Mouse (Mus musculus) liver, adult 2 months (tissue): Measurements from ENCODE around the gene Mrps27. TPM values are rescaled to one million over a fixed set of nuclear protein-coding genes. Genes with fewer than 3 reads are reported as not detected.

Experiments
- DNase-seq: peaks from one replicate; pipeline ENCODE4 v3.0.0-alpha.2; 2011; ENCODE audit warnings: low read depth, low spot score; ENCODE audit errors: extremely low read depth
- H3K27ac ChIP-seq: fragments of 200-500 bp; replicated peaks from 2 replicates; pipeline ENCODE4 v1.5.1; 2012; ENCODE audit warnings: low read depth, mild to moderate bottlenecking, control low read depth, inconsistent platforms, low read length; ENCODE audit not compliant: insufficient read depth
- H3K27me3 ChIP-seq: fragments of 200-500 bp; 2 replicates; pipeline ENCODE4 v1.6.1; 2012; ENCODE audit warnings: mild to moderate bottlenecking, moderate library complexity, low read length, inconsistent platforms; ENCODE audit not compliant: control insufficient read depth, insufficient read depth
- H3K36me3 ChIP-seq: fragments of 200-500 bp; 2 replicates; pipeline ENCODE4 v1.6.1; 2012; ENCODE audit warnings: low read length, inconsistent platforms; ENCODE audit not compliant: control insufficient read depth, insufficient read depth
- H3K4me1 ChIP-seq: fragments of 200-500 bp; 2 replicates; pipeline ENCODE4 v1.6.1; 2011; ENCODE audit warnings: low read length; ENCODE audit not compliant: control insufficient read depth, insufficient read depth
- H3K4me3 ChIP-seq: fragments of 200-500 bp; 2 replicates; pipeline ENCODE4 v1.5.1; 2011; ENCODE audit warnings: low read depth, mild to moderate bottlenecking, control low read depth, low read length, moderate library complexity; ENCODE audit not compliant: insufficient read depth
- H3K79me2 ChIP-seq: fragments of 200-500 bp; 2 replicates; pipeline ENCODE4 v1.6.1; 2012; ENCODE audit warnings: inconsistent platforms, mild to moderate bottlenecking, low read length, moderate library complexity; ENCODE audit not compliant: control insufficient read depth, insufficient read depth
- H3K9ac ChIP-seq: fragments of 200-500 bp; 2 replicates; pipeline ENCODE4 v1.6.1; 2012; ENCODE audit warnings: low read depth, mild to moderate bottlenecking, control low read depth, inconsistent platforms, low read length
- CTCF ChIP-seq: fragments of 200-500 bp; IDR thresholded peaks from 2 replicates; pipeline ENCODE4 v1.5.1; 2011; ENCODE audit warnings: low read depth, low read length, control low read depth
- POLR2A ChIP-seq: fragments of 200-500 bp; IDR thresholded peaks from 2 replicates; pipeline ENCODE4 v1.6.1; 2011; ENCODE audit warnings: low read length, control low read depth; ENCODE audit not compliant: insufficient read depth; ENCODE audit errors: extremely low read depth
- WGBS: fragments of 180-500 bp; shearing (Covaris S2); methylation state at CpG from one replicate; pipeline ENCODE4 v1.1.7; 2018; 5-methylcytosine and 5-hydroxymethylcytosine counted together
- polyA plus RNA-seq: library from polyadenylated mRNA; depleted of rRNA; stranded (reverse); fragments of >200 nt; gene quantifications from 2 replicates; pipeline ENCODE4 v1.2.3, GENCODE M21; 2012
- total RNA-seq: library from RNA; depleted of rRNA; stranded (reverse); fragments of >200 nt; gene quantifications from 2 replicates; pipeline ENCODE4 v1.2.3, GENCODE M21; 2014

Mrps27 gene
- total and polyA plus RNA-seq, 2 experiments = 19.3 to 24.1 TPM

GRCm38 (mm10) chr13:99352758-99353489 lies 8.3 kb downstream of the Mrps27 start:
- TF ChIP-seq POLR2A (0 out of 2 replicates have a peak, but pooled peaks have one; percentile 45), CTCF (peak; percentile 100)
- no peaks in the 10 kb centered on the region; the same call in 1 of the 2 replicates for H3K79me2 ChIP-seq
- H3K27me3 ChIP-seq = no peaks in the 10 kb centered on the region
- H3K4me3 ChIP-seq = peak overlapping the region; percentile 44
- no peak overlapping the region for H3K9ac ChIP-seq
- H3K36me3 ChIP-seq = no peaks in the 10 kb centered on the region
- peaks cover 2% of the 10 kb centered on the region; the same call in 1 of the 2 replicates for H3K4me1 ChIP-seq
- 11% methylated on average over 28 of the region's 28 CpGs for WGBS
- DNase-seq = peak; percentile 96
- H3K27ac ChIP-seq = peak overlapping the region; percentile 84; the same call in 1 of the 2 replicates

GRCm38 (mm10) chr13:99353490-99353851 lies 8.9 kb downstream of the Mrps27 start:
- no peak for DNase-seq
- Histone ChIP-seq H3K36me3 (no peaks in the 10 kb centered on the region), H3K27ac (peak overlapping the region; percentile 84), H3K9ac (peak overlapping the region; percentile 57), H3K27me3 (no peaks in the 10 kb centered on the region), H3K4me3 (peak overlapping the region; percentile 44), H3K4me1 (peaks cover 2% of the 10 kb centered on the region; the same call in 1 of the 2 replicates), H3K79me2 (no peaks in the 10 kb centered on the region; the same call in 1 of the 2 replicates)
- TF ChIP-seq POLR2A (no peak), CTCF (no peak)
- WGBS = 7% methylated on average over 7 of the region's 7 CpGs

- Histone ChIP-seq H3K9ac (no peak overlapping the region), H3K4me3 (no peak overlapping the region), H3K27me3 (no peaks in the 10 kb centered on the region), H3K79me2 (no peaks in the 10 kb centered on the region; the same call in 1 of the 2 replicates), H3K27ac (no peak overlapping the region), H3K36me3 (no peaks in the 10 kb centered on the region), H3K4me1 (peaks cover 2% of the 10 kb centered on the region; the same call in 1 of the 2 replicates)
- TF ChIP-seq CTCF (no peak), POLR2A (no peak)
- 93% methylated on average over 6 of the region's 6 CpGs for WGBS
- no peak for DNase-seq
These were observed 10.5 kb downstream of the Mrps27 start for GRCm38 (mm10) chr13:99355072-99355471.

GRCm38 (mm10) chr13:99355861-99356260 lies 11.3 kb downstream of the Mrps27 start:
- no peak for DNase-seq
- H3K4me1 ChIP-seq = peaks cover 2% of the 10 kb centered on the region; the same call in 1 of the 2 replicates
- H3K9ac ChIP-seq = no peak overlapping the region
- H3K79me2 ChIP-seq = no peaks in the 10 kb centered on the region; the same call in 1 of the 2 replicates
- no peaks in the 10 kb centered on the region for H3K36me3 ChIP-seq
- H3K4me3 ChIP-seq = no peak overlapping the region
- no peak overlapping the region for H3K27ac ChIP-seq
- TF ChIP-seq POLR2A (no peak), CTCF (no peak)
- H3K27me3 ChIP-seq = no peaks in the 10 kb centered on the region
- 91% methylated on average over 7 of the region's 7 CpGs for WGBS

GRCm38 (mm10) chr13:99356428-99357265 lies 12.1 kb downstream of the Mrps27 start:
- TF ChIP-seq CTCF = no peak
- TF ChIP-seq POLR2A = no peak
- DNase-seq = no peak
- Histone ChIP-seq H3K4me3 (no peak overlapping the region), H3K27ac (no peak overlapping the region), H3K9ac (no peak overlapping the region), H3K79me2 (no peaks in the 10 kb centered on the region; the same call in 1 of the 2 replicates), H3K36me3 (no peaks in the 10 kb centered on the region), H3K4me1 (peaks cover 2% of the 10 kb centered on the region; the same call in 1 of the 2 replicates), H3K27me3 (no peaks in the 10 kb centered on the region)
- 78% methylated on average over 9 of the region's 9 CpGs for WGBS
